Mouse (Mus musculus) skeletal muscle tissue, adult 2 months (tissue): ENCODE data around the gene Tgfb1.

Experiments used
- DNase-seq: peaks from one replicate; pipeline ENCODE4 v3.0.0-alpha.2; 2012; ENCODE audit warnings: low read depth, low spot score

Tgfb1 gene

GRCm38 (mm10) chr7:25686680-25687531 lies at the start of gene Tgfb1:
Gene Tgfb1, plus strand, starts transcription at chr7:25687002.
- DNase-seq, result peak; percentile 62

- no peak for DNase-seq
These were observed 49.7 kb upstream of the Tgfb1 start for GRCm38 (mm10) chr7:25637099-25637498.

- DNase-seq, result no peak
These were observed 47.0 kb upstream of the Tgfb1 start for GRCm38 (mm10) chr7:25639754-25640153.

GRCm38 (mm10) chr7:25644136-25644535 lies 42.7 kb upstream of the Tgfb1 start:
- DNase-seq, result no peak

- DNase-seq, result no peak
These were observed 42.2 kb upstream of the Tgfb1 start for GRCm38 (mm10) chr7:25644631-25645030.

- no peak for DNase-seq
These were observed 41.7 kb upstream of the Tgfb1 start for GRCm38 (mm10) chr7:25645074-25645473.

- DNase-seq, result no peak
These were observed 39.2 kb upstream of the Tgfb1 start for GRCm38 (mm10) chr7:25647574-25648123.

- no peak for DNase-seq
These were observed 37.0 kb upstream of the Tgfb1 start for GRCm38 (mm10) chr7:25649839-25650238.

- DNase-seq, result no peak
These were observed 35.5 kb upstream of the Tgfb1 start for GRCm38 (mm10) chr7:25651281-25651680.

GRCm38 (mm10) chr7:25652244-25652759 lies 34.5 kb upstream of the Tgfb1 start:
- no peak for DNase-seq

GRCm38 (mm10) chr7:25655601-25656428 lies 31.0 kb upstream of the Tgfb1 start:
- peak; percentile 47 for DNase-seq

- no peak for DNase-seq
These were observed 29.0 kb upstream of the Tgfb1 start for GRCm38 (mm10) chr7:25657785-25658184.

- peak; percentile 100 for DNase-seq
These were observed 27.9 kb upstream of the Tgfb1 start, which contains the start of the genes Bckdha and Exosc5 for GRCm38 (mm10) chr7:25658657-25659472. Gene Bckdha, minus strand, starts transcription at chr7:25658981. Gene Exosc5, plus strand, starts transcription at chr7:25659164.

- no peak for DNase-seq
These were observed 20.4 kb upstream of the Tgfb1 start for GRCm38 (mm10) chr7:25666381-25666780.

GRCm38 (mm10) chr7:25669158-25669557 lies 17.6 kb upstream of the Tgfb1 start:
- no peak for DNase-seq

- DNase-seq, result no peak
These were observed 17.2 kb upstream of the Tgfb1 start for GRCm38 (mm10) chr7:25669631-25670030.

- DNase-seq, result no peak
These were observed 16.7 kb upstream of the Tgfb1 start for GRCm38 (mm10) chr7:25670096-25670495.

GRCm38 (mm10) chr7:25671686-25672085 lies 15.1 kb upstream of the Tgfb1 start:
- DNase-seq, result no peak

GRCm38 (mm10) chr7:25672442-25672841 lies 14.4 kb upstream of the Tgfb1 start:
- DNase-seq, result no peak

GRCm38 (mm10) chr7:25674297-25674696 lies 12.5 kb upstream of the Tgfb1 start:
- DNase-seq, result no peak

- no peak for DNase-seq
These were observed 12.0 kb upstream of the Tgfb1 start, which contains the start of gene Tmem91 for GRCm38 (mm10) chr7:25674719-25675300. Gene Tmem91, minus strand, starts transcription at chr7:25675166.
